Mouse (Mus musculus) ES-E14 (cell line): Measurements from ENCODE around the gene Ctnnd2.

Experiments used
- CHD2 ChIP-seq: IDR thresholded peaks from 2 replicates; pipeline ENCODE4 v1.6.1; 2014; ENCODE audit warnings: mild to moderate bottlenecking, low read depth, low read length, inconsistent platforms
- HCFC1 ChIP-seq: IDR thresholded peaks from 2 replicates; pipeline ENCODE4 v1.6.1; 2012; ENCODE audit warnings: low read length, inconsistent platforms, borderline replicate concordance; ENCODE audit not compliant: insufficient read depth
- MAFK ChIP-seq: IDR thresholded peaks from 2 replicates; pipeline ENCODE4 v1.6.1; 2014; ENCODE audit warnings: mild to moderate bottlenecking, low read depth, low read length, inconsistent platforms; ENCODE audit not compliant: insufficient read depth
- ZNF384 ChIP-seq: IDR thresholded peaks from 2 replicates; pipeline ENCODE4 v1.6.1; 2012; ENCODE audit warnings: low read depth, low read length, inconsistent platforms

DNA sequence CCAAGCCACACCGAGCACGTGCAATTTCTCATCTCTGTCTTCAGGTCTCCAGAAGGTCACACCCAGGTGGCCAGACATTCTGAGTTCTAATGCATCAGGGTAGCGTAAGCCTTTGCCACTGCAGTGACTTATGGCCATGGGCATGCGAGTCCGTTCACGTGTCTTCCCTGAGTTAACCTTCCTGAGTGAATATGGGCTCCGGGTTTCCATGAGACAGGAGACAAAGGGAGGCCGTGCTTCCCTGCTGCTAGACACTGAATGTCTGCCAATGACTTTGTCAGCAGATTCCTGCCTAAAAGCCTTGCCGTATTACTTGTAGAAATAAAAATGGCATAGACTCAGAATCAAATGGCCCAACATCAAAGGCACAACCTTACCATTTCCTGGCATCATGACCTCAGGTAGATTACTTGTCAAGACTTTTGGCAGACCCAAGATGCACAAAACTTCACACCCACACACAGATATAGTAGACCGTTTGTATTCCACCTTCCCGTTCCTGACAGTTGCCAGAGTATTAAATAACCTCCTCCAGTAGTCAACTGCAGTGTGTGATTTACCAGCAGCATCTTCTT, 804.9 kb downstream of the Ctnnd2 start:
- no peak for TF ChIP-seq MAFK
- no peak for TF ChIP-seq HCFC1
- no peak for TF ChIP-seq CHD2
- no peak for TF ChIP-seq ZNF384
